Mouse (Mus musculus) MEL (cell line): ENCODE results near the gene Gli3.

Experiments used
- CTCF ChIP-seq, 3 experiments: IDR thresholded peaks in 2 of 3; conservative IDR thresholded peaks in 1 of 3; 2 replicates each; pipeline ENCODE4 v1.5.1; 2011 to 2012; ENCODE audit warnings: low read length in 3 of 3, low read depth in 2 of 3, mild to moderate bottlenecking in 2 of 3, improper control_type of control experiment in 1 of 3, inconsistent platforms in 1 of 3, mixed read lengths in 1 of 3, moderate library complexity in 1 of 3; ENCODE audit not compliant: control insufficient read depth in 1 of 3, insufficient read depth in 1 of 3, poor library complexity in 1 of 3, severe bottlenecking in 1 of 3
- GATA1 ChIP-seq: IDR thresholded peaks from 2 replicates; pipeline ENCODE4 v1.6.1; 2011; ENCODE audit warnings: low read depth, low read length, improper control_type of control experiment

- TF ChIP-seq CTCF (IDR thresholded peaks at IDR 0.05 in 2 of 3, conservative IDR thresholded peaks at IDR 0.05 in 1 of 3; ENCODE audit: control insufficient read depth in 1 of 3, insufficient read depth in 1 of 3, low read depth in 2 of 3, low read length in 3 of 3, poor library complexity in 1 of 3, severe bottlenecking in 1 of 3) (no peak), GATA1 (no peak)
Measured at GRCm38 (mm10) chr13:15445591-15445990, 17.4 kb upstream of the Gli3 start.
